Mouse (Mus musculus): ENCODE measurements around the gene Tent4a. TPM values are rescaled to one million over a fixed set of nuclear protein-coding genes. Genes with fewer than 3 reads are reported as not detected.

The Tent4a gene
- total RNA-seq, 1 experiment from 2014 or later = 11.7 TPM

- peak; percentile 46 to 64; a peak in 2 of 4 replicates for ATAC-seq (replicated peaks in 1 of 2; ENCODE audit: insufficient read depth in 1 of 2, low FRiP score in 2 of 2, low TSS enrichment in 1 of 2, low read depth in 1 of 2, poor library complexity in 2 of 2, severe bottlenecking in 2 of 2)
These were observed 18.6 kb upstream of the Tent4a start for GRCm38 (mm10) chr13:69553024-69553423.

- no peak for ATAC-seq (replicated peaks in 1 of 2; ENCODE audit: insufficient read depth in 1 of 2, low FRiP score in 2 of 2, low TSS enrichment in 1 of 2, low read depth in 1 of 2, poor library complexity in 2 of 2, severe bottlenecking in 2 of 2)
These were observed 16.4 kb upstream of the Tent4a start for GRCm38 (mm10) chr13:69550831-69551230.

GRCm38 (mm10) chr13:69549980-69550379, 15.6 kb upstream of the Tent4a start:
- no peak for ATAC-seq (replicated peaks in 1 of 2; ENCODE audit: insufficient read depth in 1 of 2, low FRiP score in 2 of 2, low TSS enrichment in 1 of 2, low read depth in 1 of 2, poor library complexity in 2 of 2, severe bottlenecking in 2 of 2)

GRCm38 (mm10) chr13:69547488-69548180, 13.2 kb upstream of the Tent4a start:
- ATAC-seq (replicated peaks in 1 of 2; ENCODE audit: insufficient read depth in 1 of 2, low FRiP score in 2 of 2, low TSS enrichment in 1 of 2, low read depth in 1 of 2, poor library complexity in 2 of 2, severe bottlenecking in 2 of 2) = no peak

GRCm38 (mm10) chr13:69545019-69545418, 10.6 kb upstream of the Tent4a start:
- ATAC-seq (replicated peaks in 1 of 2; ENCODE audit: insufficient read depth in 1 of 2, low FRiP score in 2 of 2, low TSS enrichment in 1 of 2, low read depth in 1 of 2, poor library complexity in 2 of 2, severe bottlenecking in 2 of 2) = peak; percentile 77 to 79

GRCm38 (mm10) chr13:69543595-69543994, 9.2 kb upstream of the Tent4a start:
- ATAC-seq (replicated peaks in 1 of 2; ENCODE audit: insufficient read depth in 1 of 2, low FRiP score in 2 of 2, low TSS enrichment in 1 of 2, low read depth in 1 of 2, poor library complexity in 2 of 2, severe bottlenecking in 2 of 2) = no peak

- ATAC-seq (replicated peaks in 1 of 2; ENCODE audit: insufficient read depth in 1 of 2, low FRiP score in 2 of 2, low TSS enrichment in 1 of 2, low read depth in 1 of 2, poor library complexity in 2 of 2, severe bottlenecking in 2 of 2) = no peak
These were observed 8.3 kb upstream of the Tent4a start for GRCm38 (mm10) chr13:69542571-69543352.

- ATAC-seq (replicated peaks in 1 of 2; ENCODE audit: insufficient read depth in 1 of 2, low FRiP score in 2 of 2, low TSS enrichment in 1 of 2, low read depth in 1 of 2, poor library complexity in 2 of 2, severe bottlenecking in 2 of 2) = no peak
These were observed 7.4 kb upstream of the Tent4a start for GRCm38 (mm10) chr13:69541776-69542175.

GRCm38 (mm10) chr13:69541209-69541608, 6.8 kb upstream of the Tent4a start:
- ATAC-seq (replicated peaks in 1 of 2; ENCODE audit: insufficient read depth in 1 of 2, low FRiP score in 2 of 2, low TSS enrichment in 1 of 2, low read depth in 1 of 2, poor library complexity in 2 of 2, severe bottlenecking in 2 of 2) = no peak

GRCm38 (mm10) chr13:69538327-69538726, 3.9 kb upstream of the Tent4a start:
- no peak for ATAC-seq (replicated peaks in 1 of 2; ENCODE audit: insufficient read depth in 1 of 2, low FRiP score in 2 of 2, low TSS enrichment in 1 of 2, low read depth in 1 of 2, poor library complexity in 2 of 2, severe bottlenecking in 2 of 2)

- ATAC-seq (replicated peaks in 1 of 2; ENCODE audit: insufficient read depth in 1 of 2, low FRiP score in 2 of 2, low TSS enrichment in 1 of 2, low read depth in 1 of 2, poor library complexity in 2 of 2, severe bottlenecking in 2 of 2) = no peak
These were observed 2.9 kb upstream of the Tent4a start for GRCm38 (mm10) chr13:69537366-69537765.

GRCm38 (mm10) chr13:69536021-69536420, 1.6 kb upstream of the Tent4a start:
- ATAC-seq (replicated peaks in 1 of 2; ENCODE audit: insufficient read depth in 1 of 2, low FRiP score in 2 of 2, low TSS enrichment in 1 of 2, low read depth in 1 of 2, poor library complexity in 2 of 2, severe bottlenecking in 2 of 2) = no peak

GRCm38 (mm10) chr13:69534654-69535551, 486 bp upstream of the Tent4a start:
- ATAC-seq (replicated peaks in 1 of 2; ENCODE audit: insufficient read depth in 1 of 2, low FRiP score in 2 of 2, low TSS enrichment in 1 of 2, low read depth in 1 of 2, poor library complexity in 2 of 2, severe bottlenecking in 2 of 2) = peak; percentile 72 to 80

- ATAC-seq (replicated peaks in 1 of 2; ENCODE audit: insufficient read depth in 1 of 2, low FRiP score in 2 of 2, low TSS enrichment in 1 of 2, low read depth in 1 of 2, poor library complexity in 2 of 2, severe bottlenecking in 2 of 2) = no peak
These were observed 748 bp downstream of the Tent4a start, which contains the start of gene Nsun2 for GRCm38 (mm10) chr13:69533405-69534333. Nsun2 (plus strand) TSS chr13:69533746.

- ATAC-seq (replicated peaks in 1 of 2; ENCODE audit: insufficient read depth in 1 of 2, low FRiP score in 2 of 2, low TSS enrichment in 1 of 2, low read depth in 1 of 2, poor library complexity in 2 of 2, severe bottlenecking in 2 of 2) = 0 out of 4 replicates have a peak, but pooled peaks of 1 of the 2 experiments have one; percentile 3
These were observed 1.5 kb downstream of the Tent4a start for GRCm38 (mm10) chr13:69532893-69533404.

- ATAC-seq (replicated peaks in 1 of 2; ENCODE audit: insufficient read depth in 1 of 2, low FRiP score in 2 of 2, low TSS enrichment in 1 of 2, low read depth in 1 of 2, poor library complexity in 2 of 2, severe bottlenecking in 2 of 2) = no peak
These were observed 2.1 kb downstream of the Tent4a start for GRCm38 (mm10) chr13:69532101-69532892.
